Mouse (Mus musculus) G1E (cell line): ENCODE data around the gene Cnn2. TPM values are rescaled to one million over a fixed set of nuclear protein-coding genes. Genes with fewer than 3 reads are reported as not detected.

Experiments used
- ATAC-seq: 2 replicates; pipeline ENCODE4 v1.8.0; 2016; ENCODE audit warnings: mild to moderate bottlenecking; ENCODE audit not compliant: insufficient number of reproducible peaks, poor library complexity, low FRiP score, severe bottlenecking; ENCODE audit errors: extremely low read depth
- DNase-seq: peaks from one replicate; pipeline ENCODE4 v3.0.0; 2012; ENCODE audit warnings: low spot score
- H3K27me3 ChIP-seq: 2 replicates; pipeline ENCODE4 v1.6.1; 2012; ENCODE audit warnings: mild to moderate bottlenecking, low read length, inconsistent platforms; ENCODE audit not compliant: insufficient read depth
- H3K36me3 ChIP-seq: replicated peaks from 2 replicates; pipeline ENCODE3; 2012; ENCODE audit warnings: mild to moderate bottlenecking, inconsistent platforms
- H3K4me1 ChIP-seq: 2 replicates; pipeline ENCODE4 v1.6.1; 2012; ENCODE audit warnings: low read depth, low read length, inconsistent platforms, mixed read lengths; ENCODE audit not compliant: insufficient read depth
- H3K4me3 ChIP-seq: 2 replicates; pipeline ENCODE4 v1.5.1; 2012; ENCODE audit warnings: low read depth, mild to moderate bottlenecking, inconsistent platforms, low read length, moderate library complexity, mixed read lengths
- H3K9me3 ChIP-seq: replicated peaks from 2 replicates; pipeline ENCODE4 v1.6.1; 2012; ENCODE audit warnings: inconsistent platforms
- CTCF ChIP-seq: IDR thresholded peaks from 2 replicates; pipeline ENCODE4 v1.5.1; 2012; ENCODE audit warnings: low read depth, low read length, inconsistent platforms, mixed read lengths
- GATA1 ChIP-seq: IDR thresholded peaks from 2 replicates; pipeline ENCODE4 v1.6.1; 2012; ENCODE audit warnings: borderline replicate concordance, low read length, inconsistent platforms, mixed read lengths
- GATA2 ChIP-seq: IDR thresholded peaks from 2 replicates; pipeline ENCODE4 v1.6.1; 2012; ENCODE audit warnings: low read depth, low read length, inconsistent platforms, borderline replicate concordance
- POLR2AphosphoS5 ChIP-seq: IDR thresholded peaks from 2 replicates; pipeline ENCODE4 v1.6.1; 2012; ENCODE audit warnings: low read depth, low read length, inconsistent platforms; ENCODE audit not compliant: insufficient replicate concordance
- TAL1 ChIP-seq: conservative IDR thresholded peaks from 2 replicates; pipeline ENCODE4 v1.6.1; 2012; ENCODE audit warnings: low read depth, low read length, inconsistent platforms, mixed read lengths
- polyA plus RNA-seq: library from polyadenylated mRNA; stranded (reverse); fragments of >175 nt; gene quantifications from 2 replicates; pipeline ENCODE4 v1.2.3, GENCODE M21; 2012
- total RNA-seq, 2 experiments: library from RNA; stranded (forward) in 1 of 2; stranded (reverse) in 1 of 2; fragments of 200-1000 nt in 1 of 2; fragments of >200 nt in 1 of 2; fragmentation: Nextera tagmentation in 1 of 2; gene quantifications; 2 replicates each; pipeline ENCODE4 v1.2.3; 2014 to 2017

The Cnn2 gene
- total and polyA plus RNA-seq, 3 experiments: 7.4 to 20.8 (median 8.4) TPM

DNA sequence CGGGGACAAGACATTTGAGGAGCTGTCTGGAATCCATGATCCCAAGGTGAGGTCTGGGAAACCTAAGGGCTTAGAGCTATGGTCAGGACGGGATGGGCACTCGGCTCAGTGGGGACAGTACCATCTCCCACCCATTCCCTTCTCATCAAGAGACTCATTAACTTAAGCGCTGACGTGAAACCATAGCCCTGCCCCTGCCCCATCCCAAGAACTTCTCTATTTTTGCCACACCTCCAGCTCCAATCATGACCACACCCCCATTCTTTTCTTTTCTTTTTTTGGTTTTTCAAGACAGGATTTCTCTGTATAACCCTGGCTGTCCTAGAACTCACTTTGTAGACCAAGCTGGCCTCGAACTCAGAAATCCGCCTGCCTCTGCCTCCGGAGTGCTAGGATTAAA is 13.7 kb upstream of the Cnn2 start:
- Histone ChIP-seq H3K4me1 (peaks cover 21% of the 10 kb centered on the region), H3K36me3 (peaks cover 79% of the 10 kb centered on the region), H3K9me3 (peaks cover 57% of the 10 kb centered on the region), H3K4me3 (no peak overlapping the region), H3K27me3 (peaks cover 13% of the 10 kb centered on the region; the same call in 1 of the 2 replicates)
- DNase-seq (no peak), ATAC-seq (no peak)
- TF ChIP-seq GATA1 (no peak), TAL1 (no peak), POLR2AphosphoS5 (no peak), CTCF (no peak), GATA2 (no peak)

GRCm38 (mm10) chr10:79976071-79976721 is 12.2 kb upstream of the Cnn2 start:
- TF ChIP-seq POLR2AphosphoS5 (no peak), GATA1 (no peak), TAL1 (no peak), CTCF (no peak), GATA2 (no peak)

GRCm38 (mm10) chr10:79976722-79977107 is 11.7 kb upstream of the Cnn2 start:
- peaks cover 10% of the 10 kb centered on the region; the same call in 1 of the 2 replicates for H3K27me3 ChIP-seq
- H3K4me3 ChIP-seq: peak overlapping the region; percentile 10; the same call in 1 of the 2 replicates
- no peak for DNase-seq
- H3K4me1 ChIP-seq: peaks cover 40% of the 10 kb centered on the region
- TF ChIP-seq TAL1: no peak
- TF ChIP-seq CTCF: no peak
- TF ChIP-seq GATA2: no peak
- TF ChIP-seq POLR2AphosphoS5: no peak
- no peak for TF ChIP-seq GATA1
- peaks cover 92% of the 10 kb centered on the region for H3K36me3 ChIP-seq
- ATAC-seq: no peak
- peaks cover 58% of the 10 kb centered on the region for H3K9me3 ChIP-seq

More at GRCm38 (mm10) chr10:79976071-79976721, 12.2 kb upstream of the Cnn2 start:
- Histone ChIP-seq H3K4me1 (peaks cover 35% of the 10 kb centered on the region), H3K9me3 (peaks cover 58% of the 10 kb centered on the region), H3K4me3 (peak overlapping the region; percentile 36; the same call in 1 of the 2 replicates), H3K36me3 (peaks cover 87% of the 10 kb centered on the region), H3K27me3 (peaks cover 10% of the 10 kb centered on the region; the same call in 1 of the 2 replicates)
- no peak for DNase-seq
- ATAC-seq: no peak

DNA sequence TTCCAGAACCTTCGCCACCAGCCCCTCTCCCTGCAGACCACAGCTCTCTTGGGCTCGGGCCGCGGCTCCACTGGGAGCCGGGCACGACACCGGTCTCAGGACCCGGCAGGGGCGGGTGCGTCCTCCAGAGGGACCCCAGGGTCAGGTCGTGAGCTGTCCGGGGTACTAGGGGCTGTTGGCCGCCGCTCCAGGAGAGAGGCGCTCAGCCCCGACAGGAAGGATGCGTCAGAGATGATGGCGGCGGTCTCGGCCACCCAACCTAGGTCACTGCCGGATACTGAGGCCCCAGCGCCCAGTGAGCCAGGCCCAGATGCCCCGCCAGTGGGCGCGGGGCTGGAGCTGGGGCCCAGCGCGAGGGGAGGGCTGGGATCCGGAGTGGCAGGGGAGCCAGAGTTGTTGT is 11.1 kb upstream of the Cnn2 start:
- H3K36me3 ChIP-seq: peaks cover 96% of the 10 kb centered on the region
- DNase-seq: no peak
- H3K27me3 ChIP-seq: peaks cover 10% of the 10 kb centered on the region; the same call in 1 of the 2 replicates
- H3K9me3 ChIP-seq: peaks cover 58% of the 10 kb centered on the region
- no peak for ATAC-seq
- H3K4me3 ChIP-seq: peak overlapping the region; percentile 18; the same call in 1 of the 2 replicates
- no peak for TF ChIP-seq POLR2AphosphoS5
- no peak for TF ChIP-seq GATA2
- no peak for TF ChIP-seq CTCF
- no peak for TF ChIP-seq GATA1
- H3K4me1 ChIP-seq: peaks cover 45% of the 10 kb centered on the region

DNA sequence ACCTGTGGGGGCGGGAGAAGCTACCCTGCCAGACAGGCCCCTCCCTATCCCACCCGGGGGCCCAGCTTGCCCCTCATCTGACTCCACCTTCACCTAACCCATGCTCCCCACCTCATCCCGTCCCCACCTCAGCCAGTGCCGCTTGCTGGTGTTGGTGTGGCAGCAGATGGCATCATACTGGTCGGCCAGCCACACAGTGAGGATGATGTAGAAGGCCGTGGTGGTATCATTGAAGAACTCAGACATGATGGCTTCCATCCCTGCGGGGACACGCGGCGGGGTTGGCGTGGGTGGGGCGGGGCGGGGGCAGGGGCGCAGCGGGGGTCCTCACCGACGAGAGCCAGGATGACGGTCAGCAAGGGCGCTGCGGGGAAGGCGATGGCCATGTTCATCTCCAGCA is 10.3 kb upstream of the Cnn2 start:
- DNase-seq (no peak), ATAC-seq (no peak)
- no peak for TF ChIP-seq CTCF
- no peak for TF ChIP-seq GATA1
- no peak for TF ChIP-seq GATA2
- no peak for TF ChIP-seq POLR2AphosphoS5
- TF ChIP-seq TAL1: no peak
- H3K36me3 ChIP-seq: peaks cover 98% of the 10 kb centered on the region
- peaks cover 58% of the 10 kb centered on the region for H3K9me3 ChIP-seq
- peaks cover 6% of the 10 kb centered on the region; the same call in 1 of the 2 replicates for H3K27me3 ChIP-seq
- H3K4me3 ChIP-seq: peak overlapping the region; percentile 27; the same call in 1 of the 2 replicates
- peaks cover 52% of the 10 kb centered on the region for H3K4me1 ChIP-seq

DNA sequence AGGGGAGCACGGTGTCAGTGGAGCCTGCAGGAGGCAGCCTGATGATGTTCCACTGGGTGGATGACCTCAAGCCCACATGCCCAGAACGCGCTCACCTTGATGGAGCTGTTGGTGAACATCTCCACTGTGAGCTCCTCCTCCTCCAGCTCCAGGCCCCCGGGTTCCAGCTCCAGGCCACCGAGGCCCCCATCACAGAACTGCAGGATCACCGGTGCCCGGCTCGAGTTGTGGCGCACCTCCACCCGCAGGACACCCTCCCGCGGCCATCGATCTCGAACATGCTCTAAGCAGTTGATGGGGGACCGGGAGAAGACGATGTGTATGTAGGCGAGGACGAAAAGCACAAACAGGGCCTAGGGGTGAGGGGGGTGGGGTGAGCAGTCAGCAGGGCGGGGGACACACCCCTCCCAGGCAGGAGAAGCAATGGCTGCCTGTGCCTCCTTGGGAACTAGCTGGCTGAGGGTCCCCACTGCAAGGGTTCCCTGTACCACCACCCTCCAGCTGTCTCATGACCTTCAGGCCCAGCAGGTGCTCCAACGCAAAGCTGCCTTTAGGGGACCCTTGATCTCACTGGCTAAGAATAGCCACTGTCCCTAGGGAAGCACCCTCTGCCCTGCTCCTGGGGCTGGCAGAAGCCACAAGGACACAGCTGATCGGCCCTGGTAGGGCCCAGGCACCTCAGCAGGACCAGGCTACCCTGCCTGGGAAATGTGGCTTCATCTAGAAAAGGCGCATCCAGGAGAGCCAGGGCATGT is 8.8 kb upstream of the Cnn2 start:
- H3K27me3 ChIP-seq: peaks cover 6% of the 10 kb centered on the region; the same call in 1 of the 2 replicates
- H3K9me3 ChIP-seq: peaks cover 49% of the 10 kb centered on the region
- H3K36me3 ChIP-seq: peaks cover 88% of the 10 kb centered on the region
- peak overlapping the region; percentile 10; the same call in 1 of the 2 replicates for H3K4me3 ChIP-seq
- DNase-seq (no peak), ATAC-seq (no peak)
- TF ChIP-seq GATA1 (no peak), TAL1 (no peak), POLR2AphosphoS5 (no peak), GATA2 (no peak), CTCF (no peak)
- H3K4me1 ChIP-seq: peaks cover 60% of the 10 kb centered on the region
